Mouse (Mus musculus) MEL (cell line): ENCODE data around the gene Fbll1. TPM values are rescaled to one million over a fixed set of nuclear protein-coding genes. Genes with fewer than 3 reads are reported as not detected.

Experiments
- DNase-seq: peaks from one replicate; pipeline ENCODE4 v3.0.0; 2011; ENCODE audit warnings: low read depth, low spot score
- H3K27ac ChIP-seq: 2 replicates; pipeline ENCODE4 v1.5.1; 2012; ENCODE audit warnings: low read depth, mild to moderate bottlenecking, control low read depth, low read length, moderate library complexity; ENCODE audit not compliant: control insufficient read depth
- H3K27me3 ChIP-seq, 2 experiments: fragments of 150-350 bp in 1 of 2; sonication (generic) in 1 of 2; 2 replicates each; pipeline ENCODE4 v1.6.1; 2012; ENCODE audit warnings: low read length in 2 of 2, mild to moderate bottlenecking in 2 of 2, improper control_type of control experiment in 1 of 2, moderate library complexity in 1 of 2; ENCODE audit not compliant: insufficient read depth in 2 of 2, control insufficient read depth in 1 of 2
- H3K36me3 ChIP-seq, 2 experiments: 2 replicates each; pipeline ENCODE4 v1.6.1; 2012 to 2014; ENCODE audit warnings: low read length in 2 of 2, improper control_type of control experiment in 1 of 2, inconsistent platforms in 1 of 2, mild to moderate bottlenecking in 1 of 2; ENCODE audit not compliant: insufficient read depth in 2 of 2, control insufficient read depth in 1 of 2
- H3K4me1 ChIP-seq, 2 experiments: fragments of 150-350 bp in 1 of 2; sonication (generic) in 1 of 2; 2 replicates each; pipeline ENCODE4 v1.6.1; 2012; ENCODE audit warnings: low read length in 2 of 2, improper control_type of control experiment in 1 of 2, mild to moderate bottlenecking in 1 of 2; ENCODE audit not compliant: insufficient read depth in 2 of 2, control insufficient read depth in 1 of 2
- H3K4me3 ChIP-seq, 2 experiments: fragments of 150-350 bp in 1 of 2; sonication (generic) in 1 of 2; 2 replicates each; pipeline ENCODE4 v1.5.1; 2012; ENCODE audit warnings: low read depth in 2 of 2, low read length in 2 of 2, mild to moderate bottlenecking in 2 of 2, moderate library complexity in 2 of 2, control low read depth in 1 of 2, improper control_type of control experiment in 1 of 2; ENCODE audit not compliant: control insufficient read depth in 1 of 2, insufficient read depth in 1 of 2
- H3K79me2 ChIP-seq: 2 replicates; pipeline ENCODE4 v1.6.1; 2012; ENCODE audit warnings: mild to moderate bottlenecking, low read length, moderate library complexity; ENCODE audit not compliant: control insufficient read depth, poor library complexity, insufficient read depth
- H3K9ac ChIP-seq: 2 replicates; pipeline ENCODE4 v1.6.1; 2012; ENCODE audit warnings: low read depth, mild to moderate bottlenecking, control low read depth, low read length, moderate library complexity; ENCODE audit not compliant: control insufficient read depth, poor library complexity, severe bottlenecking
- H3K9me3 ChIP-seq: fragments of 150-350 bp; sonication (generic); replicated peaks from 2 replicates; pipeline ENCODE4 v1.6.1; 2012; ENCODE audit warnings: mild to moderate bottlenecking, low read length, improper control_type of control experiment, moderate library complexity; ENCODE audit not compliant: insufficient read depth
- BHLHE40 ChIP-seq: IDR thresholded peaks from 2 replicates; pipeline ENCODE4 v1.6.1; 2012; ENCODE audit warnings: low read depth, mild to moderate bottlenecking, inconsistent platforms, low read length, improper control_type of control experiment, borderline replicate concordance
- CHD1 ChIP-seq: IDR thresholded peaks from 2 replicates; pipeline ENCODE4 v1.6.1; 2012; ENCODE audit warnings: low read depth, mild to moderate bottlenecking, inconsistent platforms, low read length, improper control_type of control experiment
- CTCF ChIP-seq, 3 experiments: IDR thresholded peaks in 2 of 3; conservative IDR thresholded peaks in 1 of 3; 2 replicates each; pipeline ENCODE4 v1.5.1; 2011 to 2012; ENCODE audit warnings: low read length in 3 of 3, low read depth in 2 of 3, mild to moderate bottlenecking in 2 of 3, improper control_type of control experiment in 1 of 3, inconsistent platforms in 1 of 3, mixed read lengths in 1 of 3, moderate library complexity in 1 of 3; ENCODE audit not compliant: control insufficient read depth in 1 of 3, insufficient read depth in 1 of 3, poor library complexity in 1 of 3, severe bottlenecking in 1 of 3
- E2F4 ChIP-seq: IDR thresholded peaks from 2 replicates; pipeline ENCODE4 v1.6.1; 2011; ENCODE audit warnings: low read depth, low read length, improper control_type of control experiment, borderline replicate concordance
- ELF1 ChIP-seq: IDR thresholded peaks from 2 replicates; pipeline ENCODE4 v1.6.1; 2014; ENCODE audit warnings: low read depth, mild to moderate bottlenecking, inconsistent platforms, low read length, improper control_type of control experiment, moderate library complexity
- EP300 ChIP-seq, 2 experiments: IDR thresholded peaks; 2 replicates each; pipeline ENCODE4 v1.6.1; 2011; ENCODE audit warnings: improper control_type of control experiment in 2 of 2, low read length in 2 of 2, low read depth in 1 of 2, mild to moderate bottlenecking in 1 of 2
- ETS1 ChIP-seq: IDR thresholded peaks from 2 replicates; pipeline ENCODE4 v1.6.1; 2012; ENCODE audit warnings: low read depth, mild to moderate bottlenecking, inconsistent platforms, low read length, improper control_type of control experiment, moderate library complexity
- GABPA ChIP-seq: IDR thresholded peaks from 2 replicates; pipeline ENCODE4 v1.6.1; 2012; ENCODE audit warnings: low read depth, mild to moderate bottlenecking, inconsistent platforms, low read length, improper control_type of control experiment, moderate library complexity
- HCFC1 ChIP-seq: IDR thresholded peaks from 2 replicates; pipeline ENCODE4 v1.6.1; 2012; ENCODE audit warnings: low read depth, mild to moderate bottlenecking, inconsistent platforms, low read length, improper control_type of control experiment, moderate library complexity
- KAT2A ChIP-seq: conservative IDR thresholded peaks from 2 replicates; pipeline ENCODE4 v1.6.1; 2012; ENCODE audit warnings: low read depth, low read length, improper control_type of control experiment, inconsistent platforms
- MAFK ChIP-seq: IDR thresholded peaks from 2 replicates; pipeline ENCODE4 v1.6.1; 2011; ENCODE audit warnings: low read depth, mild to moderate bottlenecking, low read length, improper control_type of control experiment, borderline replicate concordance
- MAX ChIP-seq: IDR thresholded peaks from 2 replicates; pipeline ENCODE4 v1.6.1; 2011; ENCODE audit warnings: low read length, improper control_type of control experiment
- MAZ ChIP-seq: IDR thresholded peaks from 2 replicates; pipeline ENCODE4 v1.6.1; 2012; ENCODE audit warnings: low read depth, mild to moderate bottlenecking, inconsistent platforms, low read length, improper control_type of control experiment
- MEF2A ChIP-seq: IDR thresholded peaks from 2 replicates; pipeline ENCODE4 v1.6.1; 2014; ENCODE audit warnings: low read depth, mild to moderate bottlenecking, inconsistent platforms, low read length, improper control_type of control experiment; ENCODE audit not compliant: poor library complexity, insufficient replicate concordance, severe bottlenecking; ENCODE audit errors: extremely low read depth
- MXI1 ChIP-seq: IDR thresholded peaks from 2 replicates; pipeline ENCODE4 v1.6.1; 2011; ENCODE audit warnings: mild to moderate bottlenecking, low read depth, low read length, improper control_type of control experiment
- MYC ChIP-seq: IDR thresholded peaks from 2 replicates; pipeline ENCODE4 v1.6.1; 2011; ENCODE audit warnings: low read depth, mild to moderate bottlenecking, low read length, improper control_type of control experiment, moderate library complexity
- NELFE ChIP-seq: IDR thresholded peaks from 2 replicates; pipeline ENCODE4 v1.6.1; 2011; ENCODE audit warnings: low read depth, low read length, improper control_type of control experiment
- POLR2A ChIP-seq, 2 experiments: IDR thresholded peaks; 2 replicates each; pipeline ENCODE4 v1.6.1; 2011 to 2012; ENCODE audit warnings: low read length in 2 of 2, mild to moderate bottlenecking in 2 of 2, control low read depth in 1 of 2, improper control_type of control experiment in 1 of 2, low read depth in 1 of 2, moderate library complexity in 1 of 2; ENCODE audit not compliant: control insufficient read depth in 1 of 2, insufficient read depth in 1 of 2, poor library complexity in 1 of 2
- POLR2AphosphoS2 ChIP-seq: IDR thresholded peaks from 2 replicates; pipeline ENCODE4 v1.6.1; 2011; ENCODE audit warnings: low read length, improper control_type of control experiment
- POLR2AphosphoS5 ChIP-seq: IDR thresholded peaks from 2 replicates; pipeline ENCODE4 v1.6.1; 2012; ENCODE audit warnings: low read depth, borderline replicate concordance, mild to moderate bottlenecking, inconsistent platforms, low read length, moderate library complexity, mixed read lengths
- RAD21 ChIP-seq: IDR thresholded peaks from 2 replicates; pipeline ENCODE4 v1.6.1; 2011; ENCODE audit warnings: mild to moderate bottlenecking, low read depth, low read length, improper control_type of control experiment
- RCOR1 ChIP-seq: IDR thresholded peaks from 2 replicates; pipeline ENCODE4 v1.6.1; 2012; ENCODE audit warnings: low read depth, mild to moderate bottlenecking, inconsistent platforms, low read length, improper control_type of control experiment
- SIN3A ChIP-seq: IDR thresholded peaks from 2 replicates; pipeline ENCODE4 v1.6.1; 2012; ENCODE audit warnings: low read length, improper control_type of control experiment, inconsistent platforms
- SMC3 ChIP-seq: IDR thresholded peaks from 2 replicates; pipeline ENCODE4 v1.6.1; 2011; ENCODE audit warnings: low read depth, low read length, improper control_type of control experiment
- TAL1 ChIP-seq: IDR thresholded peaks from 2 replicates; pipeline ENCODE4 v1.6.1; 2012; ENCODE audit warnings: mild to moderate bottlenecking, inconsistent platforms, low read length, moderate library complexity, mixed read lengths
- TBP ChIP-seq: IDR thresholded peaks from 2 replicates; pipeline ENCODE4 v1.8.0; 2011; ENCODE audit warnings: low read depth, low read length, improper control_type of control experiment
- TCF12 ChIP-seq: IDR thresholded peaks from 2 replicates; pipeline ENCODE4 v1.6.1; 2014; ENCODE audit warnings: low read depth, mild to moderate bottlenecking, inconsistent platforms, low read length, improper control_type of control experiment, moderate library complexity
- USF1 ChIP-seq: IDR thresholded peaks from 2 replicates; pipeline ENCODE4 v1.6.1; 2014; ENCODE audit warnings: low read depth, mild to moderate bottlenecking, inconsistent platforms, low read length, improper control_type of control experiment, moderate library complexity
- USF2 ChIP-seq, 2 experiments: IDR thresholded peaks; 2 replicates each; pipeline ENCODE4 v1.6.1; 2011 to 2012; ENCODE audit warnings: improper control_type of control experiment in 2 of 2, low read length in 2 of 2, borderline replicate concordance in 1 of 2, inconsistent platforms in 1 of 2, low read depth in 1 of 2, mild to moderate bottlenecking in 1 of 2; ENCODE audit not compliant: insufficient read depth in 1 of 2
- ZKSCAN1 ChIP-seq: IDR thresholded peaks from 2 replicates; pipeline ENCODE4 v1.6.1; 2012; ENCODE audit warnings: low read depth, mild to moderate bottlenecking, inconsistent platforms, low read length, improper control_type of control experiment, moderate library complexity
- ZMIZ1 ChIP-seq: IDR thresholded peaks from 2 replicates; pipeline ENCODE4 v1.6.1; 2012; ENCODE audit warnings: low read depth, mild to moderate bottlenecking, inconsistent platforms, low read length, improper control_type of control experiment, moderate library complexity
- ZNF384 ChIP-seq: IDR thresholded peaks from 2 replicates; pipeline ENCODE4 v1.6.1; 2012; ENCODE audit warnings: low read depth, mild to moderate bottlenecking, inconsistent platforms, low read length, improper control_type of control experiment
- polyA plus RNA-seq, 2 experiments: library from polyadenylated mRNA; stranded (reverse) in 1 of 2; unstranded in 1 of 2; fragments of >175 nt in 1 of 2; fragments of >200 nt in 1 of 2; gene quantifications; 2 replicates each; pipeline versions ENCODE4 v1.2.1 to v1.2.4; 2012; ENCODE audit warnings: low replicate concordance in 2 of 2, low read depth in 1 of 2; ENCODE audit not compliant: insufficient read length in 2 of 2, insufficient read depth in 1 of 2, missing spikeins in 1 of 2
- total RNA-seq: library from RNA; depleted of rRNA; stranded (reverse); fragments of 300-350 nt; gene quantifications from 2 replicates; pipeline ENCODE4 v1.2.3, GENCODE M21; 2012

Fbll1 gene
- total and polyA plus RNA-seq, 3 experiments = not detected

GRCm38 (mm10) chr11:35834022-35834760, 35.5 kb upstream of the Fbll1 start, which contains the start of gene Rars:
Gene Rars, minus strand, starts transcription at chr11:35834506.
- Histone ChIP-seq H3K9ac (peak within 1 kb of the TSS; percentile 86), H3K4me3 (peak within 1 kb of the TSS; percentile 80 to 99), H3K27ac (peak within 1 kb of the TSS; percentile 4), H3K9me3 (no peaks in the 10 kb centered on the region), H3K36me3 (peaks cover 25 to 33% of the 10 kb centered on the region in 2 experiments), H3K79me2 (peaks cover 41% of the 10 kb centered on the region), H3K4me1 (peaks cover 14 to 20% of the 10 kb centered on the region in 2 experiments), H3K27me3 (no peaks in the 10 kb centered on the region)
- TF ChIP-seq HCFC1 (peak; percentile 94), EP300 (IDR thresholded peaks at IDR 0.05; ENCODE audit: low read depth in 1 of 2, low read length in 2 of 2) (peak in 1 of 2 experiments; percentile 46; a peak in 1 of 4 replicates), TCF12 (peak; percentile 71), KAT2A (peak; percentile 70), RAD21 (peak; percentile 10), ZKSCAN1 (no peak), SMC3 (peak; percentile 34; the same call in 1 of the 2 replicates), MAZ (0 out of 2 replicates have a peak, but pooled peaks have one; percentile 54), POLR2A (IDR thresholded peaks at IDR 0.05; ENCODE audit: control insufficient read depth in 1 of 2, insufficient read depth in 1 of 2, low read depth in 1 of 2, low read length in 2 of 2, poor library complexity in 1 of 2) (peak; percentile 91 to 97), POLR2AphosphoS2 (peak; percentile 91), SIN3A (peak; percentile 97), CHD1 (no peak), E2F4 (0 out of 2 replicates have a peak, but pooled peaks have one; percentile 23), RCOR1 (peak; percentile 70; the same call in 1 of the 2 replicates), ETS1 (peak; percentile 60), MAX (peak; percentile 78), CTCF (IDR thresholded peaks at IDR 0.05 in 2 of 3, conservative IDR thresholded peaks at IDR 0.05 in 1 of 3; ENCODE audit: control insufficient read depth in 1 of 3, insufficient read depth in 1 of 3, low read depth in 2 of 3, low read length in 3 of 3, poor library complexity in 1 of 3, severe bottlenecking in 1 of 3) (peak; percentile 76 to 96 (median 94)), MYC (peak; percentile 87), USF2 (IDR thresholded peaks at IDR 0.05; ENCODE audit: borderline replicate concordance in 1 of 2, insufficient read depth in 1 of 2, low read depth in 1 of 2, low read length in 2 of 2) (no peak), MEF2A (no peak), ELF1 (peak; percentile 90), BHLHE40 (peak; percentile 64; the same call in 1 of the 2 replicates), MXI1 (peak; percentile 94), TBP (peak; percentile 83), MAFK (no peak), USF1 (peak; percentile 50; the same call in 1 of the 2 replicates), POLR2AphosphoS5 (no peak), ZNF384 (peak; percentile 43), TAL1 (no peak), NELFE (peak; percentile 97), GABPA (peak; percentile 64; the same call in 1 of the 2 replicates), ZMIZ1 (peak; percentile 75; the same call in 1 of the 2 replicates)
- peak; percentile 99 for DNase-seq
